Mouse (Mus musculus) C2C12 (cell line): ENCODE results near the gene Rbpj. TPM values are rescaled to one million over a fixed set of nuclear protein-coding genes. Genes with fewer than 3 reads are reported as not detected.

Experiments
- H3K27me3 ChIP-seq: one replicate; pipeline ENCODE4 v1.6.1; 2011; ENCODE audit not compliant: control insufficient read depth, insufficient read depth, insufficient read length
- H3K36me3 ChIP-seq: one replicate; pipeline ENCODE4 v1.6.1; 2011; ENCODE audit not compliant: control insufficient read depth, insufficient read depth
- H3K4me3 ChIP-seq: one replicate; pipeline ENCODE4 v1.5.1; 2011; ENCODE audit warnings: mild to moderate bottlenecking, control low read depth; ENCODE audit not compliant: poor library complexity, insufficient read depth, severe bottlenecking
- H3K79me2 ChIP-seq: one replicate; pipeline ENCODE4 v1.6.1; 2011; ENCODE audit not compliant: control insufficient read depth, insufficient read depth
- H3K79me3 ChIP-seq: one replicate; pipeline ENCODE4 v1.6.1; 2011; ENCODE audit warnings: low read depth, control low read depth
- H3ac ChIP-seq: one replicate; pipeline ENCODE3; 2011; ENCODE audit warnings: low read depth; ENCODE audit not compliant: control insufficient read depth, insufficient read length
- CEBPB ChIP-seq: IDR thresholded peaks from one replicate; pipeline ENCODE4 v1.6.1; 2011; ENCODE audit warnings: low read depth, mild to moderate bottlenecking, control low read depth, moderate library complexity
- CTCF ChIP-seq: IDR thresholded peaks from one replicate; pipeline ENCODE4 v1.5.1; 2011; ENCODE audit not compliant: control insufficient read depth, insufficient read depth, insufficient read length
- FOSL1 ChIP-seq: IDR thresholded peaks from one replicate; pipeline ENCODE4 v1.8.0; 2011; ENCODE audit warnings: mild to moderate bottlenecking, low read length; ENCODE audit not compliant: poor library complexity, insufficient read depth, severe bottlenecking
- MAX ChIP-seq: IDR thresholded peaks from one replicate; pipeline ENCODE4 v1.6.1; 2011; ENCODE audit warnings: mild to moderate bottlenecking, control low read depth
- MYOD1 ChIP-seq: IDR thresholded peaks from one replicate; pipeline ENCODE4 v1.6.1; 2011; ENCODE audit warnings: low read depth; ENCODE audit not compliant: control insufficient read depth, insufficient read length
- MYOG ChIP-seq: IDR thresholded peaks from one replicate; pipeline ENCODE4 v1.6.1; 2011; ENCODE audit not compliant: control insufficient read depth, insufficient read length; ENCODE audit errors: extremely low read depth
- USF1 ChIP-seq: IDR thresholded peaks from one replicate; pipeline ENCODE4 v1.6.1; 2011; ENCODE audit warnings: low read depth, mild to moderate bottlenecking, control low read depth, moderate library complexity
- polyA plus RNA-seq: library from polyadenylated mRNA; unstranded; fragments of >200 nt; fragmentation: generic; extraction: Trizol; gene quantifications from one replicate; pipeline ENCODE4 v1.2.1, GENCODE M21; 2012; ENCODE audit warnings: missing spikeins

Rbpj gene
- polyA plus RNA-seq, 1 experiment: 8.1 TPM

DNA sequence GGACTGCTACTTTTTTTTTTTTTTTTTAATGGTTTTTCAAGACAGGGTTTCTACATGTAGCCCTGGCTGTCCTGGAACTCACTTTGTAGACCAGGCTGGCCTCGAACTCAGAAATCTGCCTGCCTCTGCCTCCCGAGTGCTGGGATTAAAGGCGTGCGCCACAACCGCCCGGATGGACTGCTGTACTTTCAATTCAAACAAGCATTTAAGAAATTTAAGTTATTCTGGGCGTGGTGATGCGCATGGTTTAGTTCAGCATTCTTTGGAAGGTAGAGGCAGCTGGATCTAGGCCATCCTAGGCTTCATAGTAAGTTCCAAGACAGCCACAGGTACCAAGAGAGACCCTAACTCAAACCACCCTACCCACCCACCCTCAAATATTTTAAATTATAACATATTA lies 88.2 kb downstream of the Rbpj start:
- Histone ChIP-seq H3K79me2 (no peaks in the 10 kb centered on the region), H3K27me3 (no peaks in the 10 kb centered on the region), H3K79me3 (no peaks in the 10 kb centered on the region), H3ac (no peak overlapping the region), H3K4me3 (no peak overlapping the region), H3K36me3 (no peaks in the 10 kb centered on the region)
- no peak for TF ChIP-seq CEBPB
- no peak for TF ChIP-seq MYOG
- TF ChIP-seq USF1: no peak
- no peak for TF ChIP-seq MAX
- TF ChIP-seq CTCF: no peak
- TF ChIP-seq FOSL1: no peak
- TF ChIP-seq MYOD1: no peak

DNA sequence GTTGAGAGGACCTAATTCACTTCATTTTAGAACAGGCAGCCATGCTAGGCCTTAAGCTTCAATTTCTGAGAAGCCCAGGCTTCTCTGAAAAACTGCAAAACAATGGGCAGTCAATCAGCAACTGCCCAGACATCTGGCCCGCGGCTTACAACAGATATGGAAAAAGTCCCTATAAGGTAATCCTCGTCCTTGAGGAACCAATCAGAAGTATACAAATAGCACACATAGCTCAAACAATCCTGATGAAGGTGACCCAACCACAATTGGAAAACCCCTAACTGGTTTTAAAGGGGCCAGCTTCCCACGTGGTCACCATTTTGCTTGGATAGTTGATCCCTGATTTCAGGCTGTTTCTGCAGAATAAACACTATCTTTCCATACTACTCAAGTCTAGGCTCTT lies 89.0 kb downstream of the Rbpj start:
- no peak for TF ChIP-seq MYOG
- TF ChIP-seq FOSL1: no peak
- no peak for TF ChIP-seq CTCF
- no peak for TF ChIP-seq MAX
- no peak for TF ChIP-seq CEBPB
- no peak for TF ChIP-seq USF1
- no peak for TF ChIP-seq MYOD1
- H3K27me3 ChIP-seq: no peaks in the 10 kb centered on the region
- H3K36me3 ChIP-seq: no peaks in the 10 kb centered on the region
- H3K79me2 ChIP-seq: no peaks in the 10 kb centered on the region
- H3K4me3 ChIP-seq: no peak overlapping the region
- no peaks in the 10 kb centered on the region for H3K79me3 ChIP-seq
- H3ac ChIP-seq: no peak overlapping the region

DNA sequence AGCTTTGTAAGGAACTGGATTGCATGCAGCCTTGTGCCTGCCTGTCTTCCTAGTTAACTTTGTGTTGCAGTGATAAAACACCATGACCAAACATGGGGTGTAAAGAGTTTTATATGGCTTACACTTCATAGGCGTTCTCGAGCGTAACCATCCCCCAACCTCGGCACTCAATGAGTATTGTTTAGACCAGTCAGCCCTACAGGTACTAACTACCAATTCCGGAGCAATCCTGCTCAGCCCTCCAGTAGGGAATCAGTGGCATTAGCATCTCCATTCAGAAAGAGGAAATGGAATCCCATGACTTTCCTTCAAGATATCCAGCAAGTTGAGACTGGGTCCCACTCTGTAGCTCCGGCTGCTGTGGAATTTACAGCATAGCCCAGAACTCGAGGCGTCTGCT lies 89.5 kb downstream of the Rbpj start:
- no peak for TF ChIP-seq MYOG
- TF ChIP-seq MYOD1: no peak
- TF ChIP-seq MAX: no peak
- no peak for TF ChIP-seq CEBPB
- TF ChIP-seq USF1: no peak
- no peak for TF ChIP-seq CTCF
- TF ChIP-seq FOSL1: no peak
- no peaks in the 10 kb centered on the region for H3K27me3 ChIP-seq
- H3ac ChIP-seq: no peak overlapping the region
- H3K79me3 ChIP-seq: no peaks in the 10 kb centered on the region
- no peaks in the 10 kb centered on the region for H3K79me2 ChIP-seq
- H3K36me3 ChIP-seq: no peaks in the 10 kb centered on the region
- no peak overlapping the region for H3K4me3 ChIP-seq

DNA sequence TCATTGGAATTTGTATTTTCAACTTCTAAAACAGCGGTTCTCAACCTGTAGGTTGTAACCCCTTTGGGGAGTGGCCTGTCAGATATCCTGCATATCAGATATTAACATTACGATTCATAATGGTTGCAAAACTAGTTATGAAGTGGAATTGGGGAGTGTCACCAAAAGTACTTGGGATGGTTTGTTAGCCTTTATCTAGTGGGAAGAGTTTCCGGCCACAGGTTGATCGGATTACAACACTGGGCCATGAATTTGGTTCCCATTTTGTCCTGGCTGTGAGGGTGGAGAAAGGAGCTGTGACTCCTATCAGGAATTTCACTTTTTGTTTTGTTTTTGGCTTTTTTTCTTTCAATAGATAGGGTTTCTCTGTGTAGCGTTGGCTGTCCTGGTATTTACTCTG lies 90.0 kb downstream of the Rbpj start:
- Histone ChIP-seq H3K27me3 (no peaks in the 10 kb centered on the region), H3K79me3 (no peaks in the 10 kb centered on the region), H3K36me3 (no peaks in the 10 kb centered on the region), H3K4me3 (no peak overlapping the region), H3K79me2 (no peaks in the 10 kb centered on the region), H3ac (no peak overlapping the region)
- TF ChIP-seq MAX (no peak), FOSL1 (no peak), USF1 (no peak), MYOG (no peak), CEBPB (no peak), MYOD1 (no peak), CTCF (no peak)

DNA sequence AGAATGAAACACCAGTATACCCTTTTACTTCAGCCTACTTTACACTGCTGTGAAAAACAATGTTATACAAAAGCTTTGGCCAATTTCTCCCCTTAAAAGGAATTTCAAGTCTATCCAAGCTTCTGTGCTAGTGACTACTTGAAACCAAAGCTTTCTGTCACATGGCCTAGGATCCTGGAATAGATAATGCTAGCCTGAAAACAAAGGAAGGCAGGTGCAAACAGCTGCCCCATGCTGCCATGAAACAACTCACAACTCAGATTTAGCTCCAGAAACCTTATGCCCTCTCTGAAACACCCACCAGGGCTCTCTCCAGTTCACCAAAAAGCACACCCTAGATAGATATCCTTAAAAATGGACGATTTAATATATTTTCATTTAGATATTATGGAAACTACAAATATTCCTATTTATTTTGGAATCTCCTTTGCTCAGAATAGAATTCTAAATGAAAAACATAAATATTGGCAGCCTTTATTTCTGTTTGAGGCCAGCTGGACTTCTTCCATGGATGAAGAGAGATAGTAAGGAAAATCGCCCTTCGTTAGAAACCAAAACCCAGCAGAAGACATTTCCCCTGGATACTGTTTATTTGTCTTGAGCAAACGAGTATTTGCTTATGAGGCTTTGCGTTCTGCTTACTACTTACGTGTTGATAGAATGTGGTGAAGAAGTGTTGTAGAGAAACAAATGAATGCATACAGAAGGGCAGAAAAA lies 91.8 kb downstream of the Rbpj start:
- no peaks in the 10 kb centered on the region for H3K36me3 ChIP-seq
- H3K27me3 ChIP-seq: no peaks in the 10 kb centered on the region
- H3K79me2 ChIP-seq: no peaks in the 10 kb centered on the region
- H3K4me3 ChIP-seq: no peak overlapping the region
- H3ac ChIP-seq: no peak overlapping the region
- TF ChIP-seq FOSL1 (no peak), USF1 (no peak), MYOD1 (no peak), MAX (no peak), CEBPB (no peak), CTCF (no peak), MYOG (no peak)
- H3K79me3 ChIP-seq: no peaks in the 10 kb centered on the region
